Mouse (Mus musculus): ENCODE results near the gene Dse.
"Not testable (repeated sequence)": the region's sequence is repeated elsewhere in the genome, so short reads cannot be mapped to it uniquely, and the experiment has no call there.

The Dse gene

DNA sequence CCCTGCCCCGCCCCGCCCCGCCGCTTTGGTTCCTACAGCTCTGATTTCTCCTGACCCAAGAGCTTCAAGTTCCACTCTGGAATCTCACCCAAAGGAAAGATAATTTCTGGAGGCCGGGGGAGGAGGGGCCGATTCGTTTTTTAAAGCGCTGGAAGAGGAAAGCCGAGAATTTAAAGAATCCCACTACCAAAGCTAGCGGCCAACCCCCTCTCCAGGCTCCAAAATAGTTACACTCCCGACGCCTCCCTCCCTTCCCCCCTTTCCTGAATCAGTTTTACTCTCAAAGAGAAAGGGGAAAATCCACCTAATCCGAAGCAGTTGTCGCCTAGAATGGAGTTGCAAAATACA is at the start of gene Dse:
Gene Dse (minus strand): TSS at position 213 of the 348 bp plus-strand sequence.
- no peak for DNase-seq (ENCODE audit: low spot score)

DNA sequence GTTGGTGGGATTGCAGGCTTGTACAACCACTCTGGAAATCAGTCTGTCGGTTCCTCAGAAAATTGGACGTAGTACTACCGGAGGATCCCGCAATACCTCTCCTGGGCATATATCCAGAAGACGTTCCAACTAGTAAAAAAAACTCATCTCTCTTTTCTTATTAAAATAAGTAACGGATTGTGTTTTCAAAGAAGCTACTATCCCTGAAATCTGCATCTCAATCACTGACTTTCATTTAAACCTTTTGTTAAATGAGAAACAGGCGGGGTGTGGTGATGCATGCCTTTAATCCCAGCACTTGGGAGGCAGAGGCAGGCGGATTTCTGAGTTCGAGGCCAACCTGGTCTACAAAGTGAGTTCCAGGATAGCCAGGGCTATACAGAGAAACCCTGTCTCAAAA is 45.3 kb upstream of the Dse start:
- not testable (repeated sequence) for DNase-seq (ENCODE audit: low spot score)

DNA sequence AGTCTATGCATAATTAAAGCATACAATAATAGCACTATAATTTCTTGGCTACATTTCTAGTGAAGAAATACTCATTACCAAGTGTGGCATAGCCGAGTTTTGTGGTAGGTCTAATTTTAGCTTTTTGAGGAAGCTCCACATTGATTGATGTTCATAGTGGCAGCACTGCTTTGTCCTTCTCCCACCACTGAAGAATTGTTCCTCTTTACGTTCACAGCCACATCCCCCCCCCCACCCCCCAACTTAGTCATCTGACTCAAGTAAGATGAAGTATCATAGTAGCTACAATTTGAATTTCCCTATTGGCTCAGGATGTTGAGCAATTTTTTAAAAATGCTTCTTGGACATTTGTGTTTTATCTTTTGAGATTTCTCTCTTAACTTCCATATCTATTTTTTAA is 42.1 kb upstream of the Dse start:
- no peak for DNase-seq (ENCODE audit: low spot score)

DNA sequence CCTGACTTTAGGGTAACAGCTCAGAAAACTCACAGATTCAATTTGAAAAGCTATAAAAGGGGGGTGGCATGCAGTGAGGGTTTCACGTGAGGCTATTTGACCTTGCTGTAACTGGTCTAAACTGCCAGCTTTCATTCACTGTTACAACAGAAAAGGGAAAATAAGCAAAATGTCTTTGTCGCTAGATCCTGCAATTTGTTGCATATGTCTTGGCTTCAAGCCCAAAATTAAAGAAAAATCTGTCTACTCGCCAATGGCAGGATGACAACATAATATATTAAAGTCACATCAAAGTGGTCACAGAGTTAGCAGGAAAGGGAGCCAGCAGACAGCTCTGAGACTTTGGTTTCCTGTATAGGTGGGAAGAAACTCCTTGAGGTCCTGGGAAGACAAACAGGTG is 40.2 kb upstream of the Dse start:
- DNase-seq (ENCODE audit: low spot score) = no peak

DNA sequence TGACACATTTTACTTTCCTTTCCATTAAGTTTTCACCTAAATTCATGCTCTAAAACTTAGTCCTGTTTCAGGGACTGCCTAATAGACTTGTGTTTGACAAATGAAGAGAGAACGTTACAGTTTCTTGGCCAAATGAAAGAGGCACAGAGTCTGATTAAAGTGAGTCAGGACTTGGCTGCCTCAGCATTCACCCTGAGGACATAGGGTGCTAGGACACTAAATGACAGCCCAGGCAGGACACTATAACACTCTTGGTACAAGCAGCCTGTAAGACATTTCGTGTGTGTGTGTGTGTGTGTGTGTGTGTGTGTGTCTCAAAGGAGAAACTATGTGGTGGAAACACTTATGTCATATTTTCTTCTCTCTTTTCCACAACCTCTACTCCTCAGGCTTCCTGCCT is 38.6 kb upstream of the Dse start:
- DNase-seq (ENCODE audit: low spot score) = no peak

DNA sequence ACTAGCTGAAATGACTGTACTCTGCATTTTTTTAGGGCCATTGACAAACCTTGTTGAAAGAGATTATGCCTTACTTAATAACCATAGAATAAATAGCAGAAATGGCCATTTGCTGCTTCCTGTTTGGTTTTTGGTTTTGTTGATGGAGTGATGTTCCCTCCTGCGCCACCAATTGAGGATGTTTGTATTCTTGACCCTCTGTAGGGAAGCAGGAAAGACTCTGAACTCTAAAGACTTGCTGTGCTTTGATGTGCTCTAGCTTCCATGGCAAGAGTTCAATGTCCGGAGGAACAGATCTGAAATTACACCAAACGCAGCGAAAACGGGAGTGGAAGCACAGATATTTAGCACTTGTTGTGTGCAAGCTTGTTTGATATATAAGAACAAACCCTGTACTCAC is 37.2 kb upstream of the Dse start:
- no peak for DNase-seq (ENCODE audit: low spot score)

DNA sequence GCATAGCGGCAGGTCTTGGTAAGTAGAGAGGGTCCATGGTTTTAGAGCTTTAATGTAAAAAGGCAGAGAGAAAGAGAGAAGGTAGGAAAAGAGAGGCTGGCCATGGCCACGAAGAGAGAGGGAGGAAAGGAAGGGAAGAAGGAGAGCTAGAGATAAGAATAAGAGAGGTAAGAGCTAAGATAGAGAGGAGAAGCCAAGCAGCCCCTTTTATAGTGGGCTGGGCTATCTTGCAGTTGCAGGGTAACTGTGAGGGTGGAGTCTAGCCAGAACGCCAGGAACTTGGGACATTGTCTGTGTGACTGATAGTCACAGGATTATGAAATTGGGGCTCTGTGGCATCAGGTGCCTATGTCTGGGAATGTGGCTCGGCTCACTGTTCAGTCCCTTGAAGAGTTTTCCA is 31.0 kb upstream of the Dse start:
- no peak for DNase-seq (ENCODE audit: low spot score)

DNA sequence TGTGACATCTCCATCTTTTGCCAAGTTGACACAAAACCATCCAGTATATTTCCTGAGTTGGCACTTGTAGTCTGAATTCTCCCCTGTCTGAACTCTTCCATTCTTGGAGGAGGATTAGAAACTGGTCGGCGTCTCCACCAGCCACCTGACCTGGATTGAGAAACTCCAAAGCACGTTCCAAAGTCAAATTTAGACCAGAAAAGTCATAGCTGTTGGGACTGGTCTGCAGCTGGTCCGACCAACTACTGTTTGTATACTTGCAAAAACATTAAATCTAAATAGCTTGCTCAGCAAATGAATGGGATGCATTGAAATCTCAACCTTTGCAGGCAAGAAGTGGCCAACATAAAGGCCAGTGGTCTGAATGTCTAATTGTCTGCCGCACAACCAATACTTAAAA is 29.1 kb upstream of the Dse start:
- no peak for DNase-seq (ENCODE audit: low spot score)

DNA sequence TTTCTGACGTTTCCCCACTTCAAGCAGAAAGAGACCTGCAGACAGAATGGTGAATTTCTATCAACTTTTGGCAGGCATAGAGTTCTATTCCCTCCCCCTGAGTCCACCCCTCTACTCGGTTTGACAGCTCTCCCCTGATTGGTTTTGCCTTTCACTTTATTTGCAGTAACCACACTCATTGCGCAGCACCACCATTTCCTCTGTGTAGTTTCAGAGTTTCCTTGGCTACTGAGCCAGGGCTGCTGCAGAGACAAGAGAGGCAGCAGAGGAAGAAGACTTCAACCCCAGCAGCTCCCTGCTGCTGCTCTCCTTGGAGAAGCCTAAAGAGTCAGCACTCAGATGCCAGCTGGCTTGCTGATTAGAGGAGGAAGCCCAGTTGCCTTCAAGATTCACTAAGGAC is 27.9 kb upstream of the Dse start:
- DNase-seq (ENCODE audit: low spot score) = no peak

DNA sequence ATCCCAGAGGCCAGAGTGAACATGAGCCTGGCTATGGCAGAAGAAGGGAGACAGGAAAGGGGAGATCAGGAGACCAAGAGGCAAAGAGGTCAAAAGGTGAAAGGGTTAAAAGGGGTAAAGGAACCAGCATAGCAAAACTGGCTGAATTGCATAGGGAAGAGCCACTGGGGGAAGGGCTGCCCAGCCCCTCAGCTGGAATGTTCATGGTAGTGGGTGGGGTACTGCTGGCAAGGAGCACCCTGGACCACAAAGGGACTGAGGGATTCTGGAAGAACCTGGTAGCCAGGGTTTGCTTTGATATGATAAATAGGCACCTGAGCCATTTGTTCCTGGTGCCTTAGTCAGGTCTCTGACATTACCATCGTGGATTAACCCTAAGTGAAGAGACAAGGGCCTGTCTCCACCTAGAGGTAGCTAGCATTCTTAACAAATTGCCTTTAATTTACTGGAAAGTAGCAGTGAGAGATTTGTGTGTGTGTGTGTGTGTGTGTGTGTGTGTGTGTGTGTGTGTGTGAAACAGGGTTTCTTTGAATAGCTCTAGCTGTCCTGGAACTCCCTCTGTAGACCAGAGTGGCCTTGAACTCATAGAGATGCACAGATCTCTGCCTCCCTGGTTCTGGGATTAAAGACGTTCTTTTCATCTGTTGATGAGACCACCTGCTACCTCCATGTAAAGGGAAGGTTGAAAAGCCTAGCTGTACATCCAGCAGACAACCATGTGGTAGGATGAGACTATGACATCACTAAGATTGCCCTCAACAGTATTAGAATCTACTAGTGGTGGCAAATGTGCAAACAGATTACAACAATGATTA is 26.6 kb upstream of the Dse start:
- peak; percentile 5 for DNase-seq (ENCODE audit: low spot score)

DNA sequence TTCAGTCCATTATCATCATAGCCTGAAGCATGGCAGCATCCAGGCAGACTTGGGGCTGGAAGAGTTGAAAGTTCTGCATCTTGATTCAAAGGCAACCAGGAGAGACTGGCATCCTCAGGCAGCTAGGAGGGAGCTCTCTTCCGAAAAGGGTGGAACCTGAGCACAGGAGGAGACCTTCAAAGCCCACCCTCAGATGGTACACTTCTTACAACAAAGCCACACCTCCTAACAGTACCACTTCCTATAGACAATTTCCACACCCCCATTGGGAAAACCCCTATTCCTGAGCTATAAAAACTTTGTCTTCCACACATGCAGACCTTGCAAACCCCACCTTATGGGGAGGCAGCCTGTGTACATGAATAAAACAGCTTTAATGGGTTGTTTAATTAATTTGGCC is 25.9 kb upstream of the Dse start:
- DNase-seq (ENCODE audit: low spot score) = no peak

DNA sequence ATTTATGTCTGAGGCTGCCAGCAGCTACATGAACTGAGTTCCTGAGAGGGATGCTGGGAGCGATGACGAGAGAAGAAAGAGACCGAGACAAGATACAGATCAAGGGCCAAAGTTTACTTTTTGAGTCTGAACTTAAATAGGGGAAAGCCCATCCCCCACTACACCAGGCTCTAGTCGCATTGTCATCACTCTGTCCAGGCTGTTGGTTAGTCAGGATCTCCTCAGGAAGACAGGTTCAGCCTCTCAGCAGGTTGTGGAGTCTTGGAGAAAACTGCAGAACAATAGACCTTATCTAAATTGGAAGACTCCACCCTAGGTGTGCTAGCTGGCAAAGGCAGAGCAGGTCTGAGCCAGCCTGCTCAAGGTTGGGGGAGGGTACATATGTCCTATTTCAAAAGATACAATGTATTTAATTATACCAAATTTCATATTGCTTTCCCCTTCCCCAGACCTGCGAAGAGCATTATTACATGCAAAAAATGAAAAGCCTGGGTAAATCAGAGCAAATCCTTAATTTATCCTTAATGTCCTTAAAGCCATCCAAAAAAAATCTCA is 22.7 kb upstream of the Dse start:
- DNase-seq (ENCODE audit: low spot score) = no peak

DNA sequence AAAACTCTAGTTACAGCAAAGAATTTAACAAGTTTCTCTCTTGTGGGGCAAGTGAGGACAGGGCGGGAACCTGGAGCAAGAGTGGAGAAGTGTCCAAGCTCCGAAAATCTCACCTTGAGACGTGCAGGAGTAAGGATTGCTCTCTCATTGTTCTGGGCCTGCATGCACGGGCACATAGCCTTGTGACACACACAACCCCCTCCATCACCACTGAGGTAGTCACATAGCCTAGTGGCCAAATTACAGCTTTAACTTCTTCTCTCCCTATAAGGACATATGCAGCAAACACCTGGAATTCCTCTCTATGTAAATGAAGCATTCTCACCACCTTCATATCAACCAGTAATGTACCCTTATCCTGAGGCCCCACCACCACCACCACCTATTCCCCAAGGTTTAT is 22.0 kb upstream of the Dse start:
- no peak for DNase-seq (ENCODE audit: low spot score)

DNA sequence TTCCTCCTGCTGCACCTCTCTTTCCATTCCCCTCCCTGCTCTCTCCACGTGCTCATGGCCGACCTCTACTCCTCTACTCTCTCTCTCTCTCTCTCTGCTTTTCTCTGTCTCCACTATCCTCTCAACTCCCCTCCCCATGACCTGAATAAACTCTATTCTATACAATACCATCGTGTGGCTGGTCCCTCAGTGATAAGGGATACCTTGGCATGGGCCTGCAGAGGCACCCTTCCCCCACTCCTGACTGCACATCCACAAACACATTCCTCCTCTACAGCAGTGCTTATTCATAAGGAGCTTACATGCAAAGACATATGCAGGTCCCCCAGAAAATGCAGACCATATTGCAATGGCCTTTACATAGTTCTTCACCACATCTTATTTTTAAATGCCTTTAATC is 16.1 kb upstream of the Dse start:
- no peak for DNase-seq (ENCODE audit: low spot score)

DNA sequence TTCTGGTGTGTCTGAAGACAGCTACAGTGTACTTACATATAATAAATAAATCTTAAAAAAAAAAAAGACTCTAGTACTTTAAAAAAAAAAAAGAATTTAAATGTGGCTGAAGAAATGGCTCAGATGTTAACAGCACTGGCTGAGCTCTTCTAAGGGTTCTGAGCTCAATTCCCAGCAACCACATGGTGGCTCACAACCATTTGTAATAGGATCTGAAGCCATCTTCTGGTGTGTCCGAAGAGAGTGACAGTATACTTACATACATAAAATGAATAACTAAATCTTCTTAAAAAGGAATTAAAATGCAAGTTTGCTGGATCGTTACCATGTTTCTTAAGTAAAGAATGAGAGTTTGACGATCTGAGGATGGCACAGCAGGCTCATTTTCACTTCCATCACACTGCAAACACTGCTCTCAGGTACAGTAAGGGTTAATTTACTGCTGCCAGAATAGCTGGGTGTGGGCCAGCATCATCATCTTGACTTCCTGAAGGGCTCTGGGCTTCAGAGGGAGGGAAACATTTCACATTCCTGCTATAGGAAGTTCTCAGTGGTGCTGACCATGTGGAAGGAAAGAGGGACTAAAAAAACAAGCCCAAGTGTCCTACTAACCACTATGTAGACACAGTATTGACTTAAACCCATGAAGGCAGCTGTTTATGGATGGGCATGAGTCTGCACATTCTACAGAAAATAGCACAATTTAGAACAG is 14.6 kb upstream of the Dse start:
- no peak for DNase-seq (ENCODE audit: low spot score)

DNA sequence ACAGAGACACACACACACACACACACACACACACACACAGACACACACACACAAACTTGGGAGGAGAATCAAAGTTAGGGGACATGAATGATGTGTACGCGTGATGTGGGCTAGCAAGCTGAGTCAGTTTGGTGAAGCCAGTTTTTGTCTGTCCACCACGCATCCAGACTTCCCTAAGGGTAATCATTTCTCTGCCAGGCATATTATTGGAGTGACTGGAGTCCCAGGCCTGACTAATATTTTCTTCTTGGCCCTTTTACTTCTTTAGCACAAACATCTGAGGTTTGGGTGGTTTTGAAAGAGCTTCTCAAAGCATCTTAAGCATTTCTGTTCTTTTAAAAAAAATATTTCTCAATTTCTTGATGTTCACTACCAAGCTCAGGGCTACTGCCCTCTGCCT is 10.7 kb upstream of the Dse start:
- no peak for DNase-seq (ENCODE audit: low spot score)

DNA sequence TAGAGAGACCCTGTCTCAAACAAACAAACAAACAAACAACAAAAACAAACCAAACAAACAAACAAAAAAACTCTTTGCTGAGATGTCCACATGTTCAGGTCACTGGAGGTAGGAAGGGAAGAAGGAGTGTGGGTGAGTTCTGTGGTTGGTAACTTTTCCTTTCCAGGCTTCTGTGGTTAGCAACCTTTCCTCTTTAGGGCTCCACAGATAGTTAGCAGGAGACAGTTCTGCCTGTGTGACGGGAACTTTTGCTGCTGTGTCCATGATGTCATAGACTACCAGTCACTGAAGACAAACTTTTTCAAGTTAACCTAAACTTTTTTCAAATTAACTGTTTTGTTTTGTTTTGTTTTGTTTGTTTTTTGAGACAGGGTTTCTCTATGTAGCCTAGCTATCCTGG is 8.2 kb upstream of the Dse start:
- no peak for DNase-seq (ENCODE audit: low spot score)

DNA sequence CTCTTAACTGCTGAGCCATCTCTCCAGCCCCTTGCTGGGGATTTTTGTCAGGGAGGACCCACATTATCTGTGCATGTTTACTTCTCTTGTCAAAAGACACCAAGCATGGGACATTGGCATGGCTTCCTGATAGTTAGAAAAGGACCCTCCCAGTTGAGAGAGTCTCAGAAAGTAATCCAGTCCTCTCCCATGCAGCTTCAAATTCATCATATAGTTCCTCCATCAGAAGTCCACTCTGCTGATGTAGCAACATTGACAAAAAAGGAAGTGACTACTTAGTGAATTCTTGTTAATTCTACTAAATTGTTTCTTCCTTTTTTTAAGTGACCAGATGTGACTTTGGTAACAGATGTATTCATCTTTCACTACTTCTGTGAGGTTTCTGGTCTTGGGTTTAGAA is 2.4 kb upstream of the Dse start:
- DNase-seq (ENCODE audit: low spot score) = no peak

DNA sequence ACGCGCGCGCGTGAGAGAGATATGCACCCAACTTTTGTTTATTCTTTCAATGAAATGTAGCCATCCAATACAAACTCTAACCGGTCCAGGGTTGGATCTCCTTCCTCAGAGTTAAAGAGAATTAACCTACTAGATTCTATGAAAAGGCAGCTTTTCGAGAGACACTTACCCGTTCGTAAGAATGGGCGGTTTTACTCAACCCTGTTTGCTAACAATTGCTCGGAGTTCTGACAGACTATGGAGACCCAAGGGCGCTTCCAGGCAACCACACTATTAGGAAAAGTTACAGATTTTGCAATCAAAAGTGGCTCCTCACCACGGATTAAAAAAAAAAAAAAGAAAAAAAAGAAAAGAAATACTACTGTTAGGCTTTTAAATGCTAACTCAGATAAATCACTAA is 516 bp upstream of the Dse start:
- peak; percentile 17 for DNase-seq (ENCODE audit: low spot score)

DNA sequence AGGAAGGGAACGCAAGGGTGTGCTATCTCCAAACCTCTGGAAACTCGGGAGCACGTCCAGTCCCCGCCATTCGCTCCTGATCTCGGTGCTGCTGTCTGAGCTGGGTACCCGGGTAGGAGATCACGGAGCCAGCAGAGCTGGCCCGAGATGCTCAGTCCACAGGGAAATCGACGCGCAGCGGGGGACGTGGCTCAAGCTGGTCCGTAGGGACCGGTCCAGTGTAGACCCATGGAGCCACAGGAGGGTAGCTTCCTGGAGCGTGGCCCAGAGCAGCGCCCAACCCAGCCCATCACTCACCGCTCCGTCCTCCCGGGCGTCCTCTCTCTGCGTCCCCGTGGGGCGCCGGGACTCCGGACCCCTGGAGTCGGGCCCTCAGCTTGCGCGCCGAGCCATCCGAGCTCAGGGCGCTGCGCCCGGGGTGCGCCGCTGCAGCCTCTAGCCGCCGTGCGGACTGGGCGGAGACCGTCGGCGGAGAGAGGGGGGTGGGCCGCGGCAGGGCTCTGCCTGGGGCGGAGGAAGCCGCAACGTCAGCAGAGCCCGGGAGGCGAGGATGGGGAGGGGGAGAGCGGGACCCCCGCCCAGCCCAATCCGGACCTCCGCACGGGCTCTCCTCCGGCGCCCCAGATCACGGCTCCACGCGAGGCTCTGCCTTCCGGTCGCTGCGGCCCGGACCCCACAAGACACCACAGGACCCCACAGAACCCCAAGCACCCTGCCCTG is 572 bp downstream of the Dse start:
- DNase-seq (ENCODE audit: low spot score) = peak; percentile 78

DNA sequence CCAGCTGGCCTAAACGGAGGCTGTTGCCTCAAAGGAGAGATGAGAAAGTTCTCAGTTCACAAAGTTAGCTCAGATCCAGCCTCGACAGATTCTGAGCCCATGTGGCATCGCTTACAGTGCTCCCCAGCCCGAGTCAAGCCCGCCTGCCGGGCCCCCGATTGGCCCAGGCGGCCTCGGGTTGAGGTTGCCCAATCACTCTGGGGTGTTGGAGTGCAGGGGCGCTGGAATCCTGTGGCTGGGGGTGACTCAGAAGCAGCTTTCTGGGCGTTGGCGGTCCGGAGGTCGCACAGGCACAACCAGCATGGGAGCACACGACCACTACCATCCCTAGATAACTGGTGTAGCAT is 1.1 kb downstream of the Dse start:
- DNase-seq (ENCODE audit: low spot score) = no peak

DNA sequence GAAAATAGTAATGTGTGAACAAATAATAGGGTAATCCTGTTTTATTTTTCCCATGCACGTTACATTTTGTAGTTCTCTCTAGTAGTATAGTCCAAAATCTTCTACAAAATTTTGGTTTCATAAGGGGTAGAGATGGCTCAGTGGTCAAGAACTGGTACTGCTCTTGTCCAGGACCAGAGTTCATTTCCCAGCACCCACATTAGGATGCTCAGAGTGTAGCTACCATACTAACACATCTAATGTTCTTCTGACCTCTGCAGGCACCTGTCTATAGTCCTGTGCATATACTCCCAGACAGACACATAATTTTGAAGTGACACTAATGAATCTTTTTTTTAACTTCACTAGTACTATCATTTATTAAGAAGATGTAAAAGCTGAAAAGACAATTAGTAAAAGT is 1.7 kb downstream of the Dse start:
- no peak for DNase-seq (ENCODE audit: low spot score)

DNA sequence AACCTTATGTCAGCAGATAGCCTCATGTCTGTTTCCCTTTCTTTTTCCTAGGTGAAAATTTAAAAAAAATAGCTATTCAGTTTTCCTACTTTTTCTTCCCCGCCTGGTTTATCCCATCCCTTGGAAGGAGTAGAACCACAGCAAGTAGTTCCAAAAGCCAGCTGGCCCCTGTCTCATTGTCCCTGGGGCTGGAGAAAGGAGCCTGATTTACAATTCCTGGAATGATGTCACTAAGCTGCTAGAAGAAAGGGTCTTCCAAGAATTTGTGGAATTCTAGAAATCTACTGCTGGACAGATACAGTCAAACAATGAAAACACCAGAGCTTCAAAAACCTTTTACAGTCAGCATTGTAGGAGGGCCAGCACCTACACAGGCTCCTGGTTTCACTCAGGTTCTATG is 6.8 kb downstream of the Dse start:
- DNase-seq (ENCODE audit: low spot score) = no peak

Data from retina, embryonic 14.5 days (tissue).